Mouse (Mus musculus): Measurements from ENCODE around the gene Aph1b.
"Not testable (repeated sequence)": the region's sequence is repeated elsewhere in the genome, so short reads cannot be mapped to it uniquely, and the experiment has no call there.

Gene Aph1b

GRCm38 (mm10) chr9:66795464-66796324 is at the start of gene Aph1b:
Aph1b (minus strand) TSS chr9:66795490.
- in situ Hi-C loops (cut with MboI, MseI): loop anchor here (5.0 to 10.0 kb wide), 2 partner anchors 73 to 281 kb away; partner anchors contain the start of gene Fbxl22

GRCm38 (mm10) chr9:66835097-66835480 is 39.8 kb upstream of the Aph1b start:
- in situ Hi-C loops (cut with MboI, MseI): no loop called here

GRCm38 (mm10) chr9:66834318-66835096 is 39.2 kb upstream of the Aph1b start, which contains the start of gene Aph1c:
Aph1c (minus strand) TSS chr9:66834726.
- in situ Hi-C loops (cut with MboI, MseI): no loop called here

GRCm38 (mm10) chr9:66833851-66834250 is 38.6 kb upstream of the Aph1b start:
- in situ Hi-C loops (cut with MboI, MseI): no loop called here

- in situ Hi-C loops (cut with MboI, MseI): no loop called here
Measured at GRCm38 (mm10) chr9:66832366-66832908, 37.1 kb upstream of the Aph1b start.

GRCm38 (mm10) chr9:66825990-66826389 is 30.7 kb upstream of the Aph1b start:
- in situ Hi-C loops (cut with MboI, MseI): no loop called here

- in situ Hi-C loops (cut with MboI, MseI): loop anchor here (5.0 kb wide), 1 partner anchor 40 kb away; no protein-coding TSS in a partner anchor
Measured at GRCm38 (mm10) chr9:66822255-66822654, 27.0 kb upstream of the Aph1b start.

- in situ Hi-C loops (cut with MboI, MseI): loop anchor here (5.0 kb wide), 1 partner anchor 39 kb away; no protein-coding TSS in a partner anchor
Measured at GRCm38 (mm10) chr9:66820996-66821395, 25.7 kb upstream of the Aph1b start.

GRCm38 (mm10) chr9:66813392-66813791 is 18.1 kb upstream of the Aph1b start:
- in situ Hi-C loops (cut with MboI, MseI): no loop called here

- in situ Hi-C loops (cut with MboI, MseI): not testable (repeated sequence)
Measured at GRCm38 (mm10) chr9:66805951-66806350, 10.7 kb upstream of the Aph1b start.

- in situ Hi-C loops (cut with MboI, MseI): no loop called here
Measured at GRCm38 (mm10) chr9:66801947-66802346, 6.7 kb upstream of the Aph1b start.

GRCm38 (mm10) chr9:66796739-66797138 is 1.4 kb upstream of the Aph1b start, which contains the start of gene Gm10647:
Gm10647 (plus strand) TSS chr9:66797039.
- in situ Hi-C loops (cut with MboI, MseI): loop anchor here (5.0 to 10.0 kb wide), 2 partner anchors 74 to 282 kb away; partner anchors contain the start of gene Fbxl22

GRCm38 (mm10) chr9:66794629-66795463 is 444 bp downstream of the Aph1b start:
- in situ Hi-C loops (cut with MboI, MseI): loop anchor here (5.0 to 10.0 kb wide), 2 partner anchors 73 to 280 kb away; partner anchors contain the start of gene Fbxl22

GRCm38 (mm10) chr9:66787821-66788220 is 7.5 kb downstream of the Aph1b start:
- in situ Hi-C loops (cut with MboI, MseI): no loop called here

GRCm38 (mm10) chr9:66784552-66784951 is 10.7 kb downstream of the Aph1b start:
- in situ Hi-C loops (cut with MboI, MseI): loop anchor here (5.0 kb wide), 2 partner anchors 38 to 137 kb away; no protein-coding TSS in a partner anchor

GRCm38 (mm10) chr9:66770701-66771100 is 24.6 kb downstream of the Aph1b start:
- in situ Hi-C loops (cut with MboI, MseI): no loop called here

GRCm38 (mm10) chr9:66769275-66769674 is 26.0 kb downstream of the Aph1b start:
- in situ Hi-C loops (cut with MboI, MseI): no loop called here

GRCm38 (mm10) chr9:66768721-66769120 is 26.6 kb downstream of the Aph1b start:
- in situ Hi-C loops (cut with MboI, MseI): no loop called here

GRCm38 (mm10) chr9:66760991-66761390 is 34.3 kb downstream of the Aph1b start:
- in situ Hi-C loops (cut with MboI, MseI): no loop called here

- in situ Hi-C loops (cut with MboI, MseI): no loop called here
Measured at GRCm38 (mm10) chr9:66752849-66753248, 42.4 kb downstream of the Aph1b start.

GRCm38 (mm10) chr9:66748390-66748789 is 46.9 kb downstream of the Aph1b start:
- in situ Hi-C loops (cut with MboI, MseI): no loop called here

Data from regulatory T cell (primary cell).